Mouse (Mus musculus): ENCODE measurements around the gene Dagla.

DNA sequence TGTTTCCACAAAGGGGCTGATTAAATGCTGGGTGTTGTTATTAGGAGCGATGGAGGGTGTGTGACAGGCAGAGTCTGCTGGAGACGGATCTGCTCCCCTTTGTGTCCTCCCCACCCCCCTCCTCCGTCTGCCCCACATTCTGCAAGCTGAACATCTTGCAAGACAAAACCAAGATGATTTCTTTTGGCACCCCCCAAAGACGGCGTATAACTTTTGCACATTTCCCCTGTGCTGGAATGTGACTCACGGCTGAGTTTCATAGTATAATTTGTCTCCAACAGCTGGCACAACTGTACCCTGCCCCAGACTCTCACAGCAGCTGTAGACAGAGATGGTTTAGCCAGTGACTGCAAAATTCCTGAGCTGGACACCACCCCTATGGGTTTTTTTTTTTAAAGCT, 3.3 kb upstream of the Dagla start:
- TF ChIP-seq CTCF (IDR thresholded peaks at IDR 0.05; ENCODE audit: extremely low read depth, insufficient read length, insufficient replicate concordance, low read depth, low read length) (no peak), POLR2A (IDR thresholded peaks at IDR 0.05; ENCODE audit: low read depth, low read length) (no peak)

Measured in small intestine, adult 2 months (tissue).